Mouse (Mus musculus) lung, postnatal 0 days (tissue): ENCODE measurements around the gene Kcnip3.

Source experiments
- CTCF ChIP-seq: IDR thresholded peaks from 2 replicates; pipeline ENCODE4 v1.5.1; 2016; ENCODE audit warnings: antibody characterized with exemption, mild to moderate bottlenecking
- EP300 ChIP-seq: IDR thresholded peaks from 2 replicates; pipeline ENCODE4 v1.6.1; 2016; ENCODE audit warnings: antibody characterized with exemption, mild to moderate bottlenecking, control low read depth

- TF ChIP-seq EP300 (no peak), CTCF (no peak)
These were observed 13.8 kb downstream of the Kcnip3 start for GRCm38 (mm10) chr2:127507967-127508660.
